Mouse (Mus musculus) stomach, postnatal 0 days (tissue): ENCODE data around the gene Mrps15.

Source experiments
- CTCF ChIP-seq: IDR thresholded peaks from 2 replicates; pipeline ENCODE4 v1.5.1; 2016; ENCODE audit warnings: antibody characterized with exemption, low read depth, mild to moderate bottlenecking, moderate library complexity
- EP300 ChIP-seq: optimal IDR thresholded peaks from 2 replicates; pipeline ENCODE3; 2016; ENCODE audit warnings: antibody characterized with exemption

GRCm38 (mm10) chr4:126090101-126090847, 43.5 kb downstream of the Mrps15 start:
- no peak for TF ChIP-seq CTCF
- no peak for TF ChIP-seq EP300
